Mouse (Mus musculus): ENCODE results near the gene Caskin2.

The Caskin2 gene

GRCm38 (mm10) chr11:115830550-115831325, 17.3 kb upstream of the Caskin2 start:
- DNase-seq (ENCODE audit: low spot score), result no peak

GRCm38 (mm10) chr11:115829036-115829435, 15.6 kb upstream of the Caskin2 start:
- DNase-seq (ENCODE audit: low spot score), result no peak

GRCm38 (mm10) chr11:115827624-115828023, 14.2 kb upstream of the Caskin2 start:
- no peak for DNase-seq (ENCODE audit: low spot score)

- no peak for DNase-seq (ENCODE audit: low spot score)
Observed at GRCm38 (mm10) chr11:115826487-115826886, 13.0 kb upstream of the Caskin2 start.

GRCm38 (mm10) chr11:115824813-115825212, 11.4 kb upstream of the Caskin2 start:
- no peak for DNase-seq (ENCODE audit: low spot score)

- DNase-seq (ENCODE audit: low spot score), result peak; percentile 75
Observed at GRCm38 (mm10) chr11:115823774-115824740, 10.6 kb upstream of the Caskin2 start, which contains the start of gene Llgl2. TSS of gene Llgl2 (plus strand) at chr11:115824049.

- no peak for DNase-seq (ENCODE audit: low spot score)
Observed at GRCm38 (mm10) chr11:115821001-115821400, 7.6 kb upstream of the Caskin2 start.

GRCm38 (mm10) chr11:115819915-115820623, 6.6 kb upstream of the Caskin2 start:
- no peak for DNase-seq (ENCODE audit: low spot score)

- DNase-seq (ENCODE audit: low spot score), result peak; percentile 36
Observed at GRCm38 (mm10) chr11:115817331-115817730, 3.9 kb upstream of the Caskin2 start.

GRCm38 (mm10) chr11:115814605-115815450, 1.4 kb upstream of the Caskin2 start, which contains the start of gene Tsen54:
TSS of gene Tsen54 (plus strand) at chr11:115814724.
- DNase-seq (ENCODE audit: low spot score), result peak; percentile 76

- DNase-seq (ENCODE audit: low spot score), result no peak
Observed at GRCm38 (mm10) chr11:115812533-115813420, 662 bp downstream of the Caskin2 start.

- DNase-seq (ENCODE audit: low spot score), result no peak
Observed at GRCm38 (mm10) chr11:115812095-115812494, 1.3 kb downstream of the Caskin2 start.

GRCm38 (mm10) chr11:115811381-115812093, 1.9 kb downstream of the Caskin2 start:
- no peak for DNase-seq (ENCODE audit: low spot score)

- no peak for DNase-seq (ENCODE audit: low spot score)
Observed at GRCm38 (mm10) chr11:115810377-115810776, 3.1 kb downstream of the Caskin2 start.

GRCm38 (mm10) chr11:115809311-115809781, 4.1 kb downstream of the Caskin2 start:
- DNase-seq (ENCODE audit: low spot score), result no peak

- DNase-seq (ENCODE audit: low spot score), result no peak
Observed at GRCm38 (mm10) chr11:115808696-115809310, 4.6 kb downstream of the Caskin2 start.

GRCm38 (mm10) chr11:115807971-115808370, 5.5 kb downstream of the Caskin2 start:
- DNase-seq (ENCODE audit: low spot score), result no peak

- no peak for DNase-seq (ENCODE audit: low spot score)
Observed at GRCm38 (mm10) chr11:115807306-115807705, 6.1 kb downstream of the Caskin2 start.

- no peak for DNase-seq (ENCODE audit: low spot score)
Observed at GRCm38 (mm10) chr11:115806154-115806553, 7.3 kb downstream of the Caskin2 start.
